Mouse (Mus musculus): ENCODE data around the gene Vmn1r234.
"Not testable (repeated sequence)": the region's sequence is repeated elsewhere in the genome, so short reads cannot be mapped to it uniquely, and the experiment has no call there.

Gene Vmn1r234

GRCm38 (mm10) chr17:21225787-21226186, at the start of gene Vmn1r234:
Vmn1r234 (plus strand) TSS chr17:21226087.
- no peak for DNase-seq

DNA sequence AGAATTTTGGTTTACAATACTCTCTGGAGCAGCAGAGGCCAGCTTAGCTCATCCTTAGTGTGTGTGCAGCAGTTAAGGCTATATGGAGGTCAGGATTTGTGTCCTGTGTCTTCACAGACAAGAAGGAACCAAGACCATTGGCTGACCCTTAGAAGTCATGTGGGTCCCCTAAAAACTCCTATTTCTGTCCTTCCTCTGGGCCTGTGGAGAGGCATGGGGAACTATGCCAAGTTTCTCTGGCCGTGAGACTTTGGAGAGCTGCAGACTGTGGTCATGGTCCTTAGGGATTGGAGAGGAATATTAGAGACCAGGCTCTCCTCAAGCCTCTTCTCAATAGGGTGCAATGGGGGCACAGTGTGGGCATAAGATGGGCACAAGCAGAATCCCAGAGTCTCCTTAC, 14.8 kb upstream of the Vmn1r234 start:
- DNase-seq, result not testable (repeated sequence)

DNA sequence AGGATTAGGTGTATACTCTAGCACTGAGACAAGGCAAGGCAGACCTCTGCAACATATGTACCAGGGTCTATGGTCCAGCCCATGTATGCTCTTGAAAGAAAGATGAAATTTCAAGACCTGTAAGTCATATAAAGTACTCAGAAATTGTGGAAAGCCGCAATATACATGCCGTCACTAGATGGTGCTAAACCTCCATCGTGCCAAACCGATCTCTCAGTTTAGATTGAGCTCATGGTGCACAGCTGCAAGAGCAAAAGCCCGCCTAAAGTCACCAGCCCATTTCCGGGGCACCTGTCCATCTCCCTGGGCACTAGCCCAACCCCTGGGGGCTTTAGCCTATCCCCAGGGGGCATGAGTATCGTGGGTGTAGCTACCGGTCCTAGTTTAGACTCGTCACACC, 5.8 kb downstream of the Vmn1r234 start:
- DNase-seq, result peak; percentile 41 to 53

DNA sequence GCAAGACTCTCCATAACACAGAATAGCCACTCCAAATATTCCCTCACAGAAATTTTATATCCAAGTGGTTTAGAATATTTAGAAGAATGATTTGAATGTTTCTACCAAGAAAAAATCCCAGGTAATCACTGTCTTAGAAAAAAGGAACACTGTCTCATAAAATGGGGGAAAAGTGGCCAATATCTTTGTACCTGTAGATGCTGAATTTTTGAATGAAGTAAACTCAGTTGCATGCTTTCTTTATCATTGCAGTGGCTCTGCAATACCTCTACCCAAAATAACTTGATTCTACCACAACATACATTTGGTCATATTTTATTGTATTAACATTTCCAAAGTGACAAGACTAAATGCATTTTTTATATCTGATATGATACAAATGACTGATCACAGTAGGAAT, 30.2 kb downstream of the Vmn1r234 start, which contains the start of gene Vmn1r235:
Vmn1r235 (plus strand) TSS at position 301 of the 400 bp plus-strand sequence.
- no peak for DNase-seq

GRCm38 (mm10) chr17:21272103-21272502, 46.2 kb downstream of the Vmn1r234 start:
- peak; percentile 11 for DNase-seq

- DNase-seq, result no peak
Measured at GRCm38 (mm10) chr17:21282642-21283041, 56.8 kb downstream of the Vmn1r234 start, which contains the start of gene Vmn1r236. Vmn1r236 (plus strand) TSS chr17:21282942.

- DNase-seq, result no peak
Measured at GRCm38 (mm10) chr17:21284395-21284794, 58.5 kb downstream of the Vmn1r234 start.
